Mouse (Mus musculus) heart, postnatal 25 days (tissue): ENCODE results near the gene Gabrb1. TPM values are rescaled to one million over a fixed set of nuclear protein-coding genes. Genes with fewer than 3 reads are reported as not detected.
A peak's percentile ranks its signal among the peaks of the same experiment; 100 is the strongest.
"Not testable (repeated sequence)": the region's sequence is repeated elsewhere in the genome, so short reads cannot be mapped to it uniquely, and the experiment has no call there.

ENCODE experiments used
- DNase-seq: peaks from one replicate; pipeline ENCODE4 v3.0.0; 2022; ENCODE audit warnings: low spot score
- intact Hi-C: fragments of 180-260 bp; cut with DNase I; formaldehyde crosslinking; loops from one replicate; pipeline ENCODE4 v1.15.1; 2025
- total RNA-seq, 2 experiments: library from RNA; stranded (reverse); gene quantifications; 2 replicates each; pipeline ENCODE4 v1.2.3; 2021

The Gabrb1 gene
- total RNA-seq, 2 experiments from 2014 or later, result 0.03 TPM; not detected in 1

DNA sequence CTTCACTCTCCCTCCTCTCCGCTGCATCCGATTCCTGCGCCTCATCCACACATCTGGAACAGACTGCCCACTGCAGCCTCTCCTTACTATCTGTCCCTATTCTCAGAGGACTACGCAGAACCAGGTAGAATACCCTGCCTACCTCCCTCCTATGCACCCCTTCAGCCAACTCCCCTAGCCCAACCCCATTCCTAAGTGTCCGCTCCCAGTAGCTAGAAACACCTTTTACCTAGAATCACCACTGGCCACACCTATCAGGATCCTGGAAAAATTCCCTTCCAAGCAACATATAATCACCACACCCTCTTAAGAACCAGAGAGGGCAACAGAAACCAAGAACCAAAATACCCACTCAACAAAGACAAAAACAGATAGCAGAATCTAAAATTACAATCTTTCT lies 493.0 kb downstream of the Gabrb1 start:
- no peak for DNase-seq
- intact Hi-C loops, result no loop called here

GRCm38 (mm10) chr5:72155686-72156085 lies 497.8 kb downstream of the Gabrb1 start:
- intact Hi-C loops, DNase-seq: not testable (repeated sequence)

GRCm38 (mm10) chr5:72156598-72156997 lies 498.7 kb downstream of the Gabrb1 start:
- intact Hi-C loops, result no loop called here

DNA sequence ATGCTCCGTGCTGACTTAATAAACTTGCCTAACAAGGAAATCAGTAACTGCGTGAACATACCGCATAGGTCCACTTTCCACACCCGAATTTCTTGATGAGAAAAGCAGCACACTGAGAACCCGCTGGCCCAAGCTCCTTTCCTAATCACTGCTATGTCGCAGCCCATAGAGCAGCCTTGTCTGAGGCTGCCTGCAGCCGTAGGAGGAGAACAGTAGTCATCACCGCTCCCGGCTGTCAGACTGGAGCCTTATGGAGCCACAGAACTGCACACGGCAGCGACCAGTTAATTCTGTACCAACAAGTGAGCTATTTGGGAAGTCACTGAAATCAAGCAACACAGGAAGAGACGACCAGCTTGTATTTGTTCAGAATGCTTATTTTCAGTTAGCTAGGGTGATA lies 500.8 kb downstream of the Gabrb1 start:
- intact Hi-C loops, result no loop called here
- no peak for DNase-seq

More at GRCm38 (mm10) chr5:72156598-72156997, 498.7 kb downstream of the Gabrb1 start:
- DNase-seq, result no peak

DNA sequence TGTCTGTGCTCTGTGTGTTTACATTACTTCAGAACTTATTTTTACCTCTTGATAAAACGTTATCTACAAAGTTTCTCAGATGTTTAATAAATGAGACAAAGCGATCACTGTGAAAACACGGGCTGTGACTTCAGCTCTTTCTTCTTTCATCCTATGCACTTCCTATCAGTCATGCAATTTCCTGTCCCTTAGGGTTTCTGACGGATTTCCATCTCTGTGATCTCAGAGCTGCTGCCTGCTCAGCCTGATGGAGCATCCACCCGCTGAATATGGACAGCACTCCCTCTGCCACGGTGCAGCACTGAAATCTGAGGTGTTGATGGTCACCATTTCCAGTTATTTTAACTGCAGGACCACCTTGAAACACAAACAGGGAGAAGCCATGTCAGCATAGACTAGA lies 501.6 kb downstream of the Gabrb1 start:
- intact Hi-C loops, result no loop called here

GRCm38 (mm10) chr5:72160781-72161485 lies 503.0 kb downstream of the Gabrb1 start:
- intact Hi-C loops, result no loop called here
- no peak for DNase-seq

More for the DNA sequence above, 501.6 kb downstream of the Gabrb1 start:
- no peak for DNase-seq

DNA sequence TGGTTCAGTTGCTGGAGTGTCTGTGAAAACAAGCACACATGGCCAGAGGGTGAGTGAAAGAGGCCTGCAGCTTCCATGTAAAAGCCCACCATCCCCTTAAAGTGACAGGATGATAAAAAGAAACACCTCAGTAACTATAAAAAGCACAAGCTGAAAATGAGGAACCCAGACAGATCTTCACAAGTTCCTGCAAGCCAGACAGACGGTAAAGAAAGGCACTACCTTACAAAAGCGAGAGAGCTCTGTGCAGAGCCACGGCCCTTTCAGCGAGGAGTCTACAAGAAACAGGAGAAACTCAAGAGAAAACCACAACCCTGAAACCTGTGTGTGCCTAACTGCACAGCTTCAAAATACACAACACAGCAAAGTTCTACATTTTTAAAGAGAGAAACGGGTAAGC lies 504.9 kb downstream of the Gabrb1 start:
- intact Hi-C loops, result no loop called here
- DNase-seq, result no peak

- no peak for DNase-seq
- intact Hi-C loops, result no loop called here
These were observed 506.5 kb downstream of the Gabrb1 start for GRCm38 (mm10) chr5:72164386-72164785.

- intact Hi-C loops, result no loop called here
- peak; percentile 91 for DNase-seq
These were observed 509.8 kb downstream of the Gabrb1 start, which contains the start of gene Commd8 for GRCm38 (mm10) chr5:72167594-72168284. TSS of gene Commd8 (minus strand) at chr5:72168189.

DNA sequence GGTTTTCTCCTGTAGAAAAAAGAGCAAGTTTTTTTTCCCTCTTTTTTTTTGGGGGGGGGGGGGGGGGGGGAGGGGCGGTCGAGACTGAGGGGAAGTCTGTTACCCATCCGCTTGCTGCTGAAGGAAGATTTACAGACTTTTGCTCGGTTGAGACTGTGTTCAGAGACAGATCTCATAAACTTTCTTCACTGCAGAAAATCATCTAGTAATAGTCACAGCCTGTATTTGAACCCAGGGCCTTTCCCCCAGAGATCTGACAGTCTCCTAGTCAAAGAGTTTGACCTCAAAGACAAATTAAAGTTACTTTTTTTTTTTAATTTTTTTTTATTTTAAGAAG lies 510.3 kb downstream of the Gabrb1 start:
- DNase-seq, result no peak
- intact Hi-C loops, result no loop called here

GRCm38 (mm10) chr5:72170067-72170466 lies 512.2 kb downstream of the Gabrb1 start:
- intact Hi-C loops, result no loop called here
- no peak for DNase-seq

- intact Hi-C loops, result loop anchor here (1.0 kb wide), 1 partner anchor 97 kb away; no protein-coding TSS in a partner anchor
- no peak for DNase-seq
These were observed 514.8 kb downstream of the Gabrb1 start for GRCm38 (mm10) chr5:72172675-72173074.

DNA sequence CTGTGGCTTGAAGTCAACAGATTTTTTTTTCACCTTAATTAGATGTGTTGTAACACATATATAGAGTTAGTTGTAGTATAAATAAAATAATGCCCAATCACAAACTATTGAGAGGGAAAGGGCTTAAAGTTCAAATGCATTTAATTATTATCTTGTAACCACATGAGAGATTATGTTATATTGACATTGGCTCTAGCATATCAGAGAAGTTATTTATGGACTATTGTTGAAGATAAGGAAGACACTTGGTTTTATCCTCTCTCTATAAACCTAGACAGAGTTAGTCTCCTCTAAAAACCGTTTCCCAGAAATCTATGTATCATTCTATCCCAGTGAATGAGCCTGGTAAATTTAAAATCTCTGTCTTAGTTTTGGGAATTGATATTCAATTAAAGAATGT lies 515.6 kb downstream of the Gabrb1 start:
- intact Hi-C loops, result no loop called here

DNA sequence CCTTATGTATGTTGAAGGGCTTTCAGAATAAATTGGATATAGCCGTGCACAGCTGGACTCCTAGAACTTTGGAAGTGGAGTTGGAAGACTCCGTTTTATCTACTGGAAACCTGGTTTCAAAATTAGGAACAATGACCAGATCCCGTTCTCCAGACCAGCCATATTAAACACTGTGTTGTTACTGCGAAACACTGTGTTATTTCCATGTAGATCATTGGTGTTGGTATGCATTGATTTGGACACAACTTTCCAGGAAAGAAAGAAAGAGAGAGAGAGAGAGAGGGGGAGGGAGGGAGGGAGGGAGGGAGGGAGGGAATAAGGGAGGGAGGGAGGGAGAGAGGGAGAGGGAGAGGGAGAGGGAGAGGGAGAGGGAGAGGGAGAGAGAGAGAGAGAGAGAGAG lies 517.1 kb downstream of the Gabrb1 start:
- DNase-seq, result no peak

More for the DNA sequence above, 515.6 kb downstream of the Gabrb1 start:
- no peak for DNase-seq

GRCm38 (mm10) chr5:72175530-72175929 lies 517.6 kb downstream of the Gabrb1 start:
- no peak for DNase-seq
- intact Hi-C loops, result no loop called here

More for the DNA sequence above, 517.1 kb downstream of the Gabrb1 start:
- intact Hi-C loops, result no loop called here

DNA sequence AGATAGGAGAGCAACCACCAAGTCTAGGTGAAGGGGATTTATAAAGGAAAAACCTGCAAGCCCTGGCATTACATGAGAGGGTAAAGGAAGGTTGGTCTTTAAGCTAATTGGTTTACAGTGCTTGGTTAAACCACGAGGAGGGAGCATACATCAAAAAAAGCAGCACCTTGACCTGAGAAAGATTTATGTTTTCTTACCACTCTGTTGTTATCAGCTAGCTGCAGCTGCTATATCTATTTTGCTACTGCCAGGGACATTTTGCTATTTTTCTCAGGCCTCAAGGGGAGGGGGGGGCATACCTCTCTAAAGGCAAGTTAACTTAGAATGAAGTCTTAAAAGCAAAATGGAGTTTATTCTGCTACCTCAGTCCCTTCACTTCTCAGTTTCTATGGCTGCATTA lies 523.3 kb downstream of the Gabrb1 start:
- intact Hi-C loops, result no loop called here
- no peak for DNase-seq

- intact Hi-C loops, result no loop called here
- DNase-seq, result peak; percentile 12
These were observed 524.9 kb downstream of the Gabrb1 start for GRCm38 (mm10) chr5:72182804-72183203.

GRCm38 (mm10) chr5:72183929-72184328 lies 526.0 kb downstream of the Gabrb1 start:
- intact Hi-C loops, result no loop called here
- no peak for DNase-seq

GRCm38 (mm10) chr5:72184437-72185100 lies 526.7 kb downstream of the Gabrb1 start:
- no peak for DNase-seq
- intact Hi-C loops, result no loop called here

GRCm38 (mm10) chr5:72191154-72191553 lies 533.2 kb downstream of the Gabrb1 start:
- DNase-seq, result no peak
- intact Hi-C loops, result loop anchor here (5.0 kb wide), 1 partner anchor 51 kb away; no protein-coding TSS in a partner anchor

DNA sequence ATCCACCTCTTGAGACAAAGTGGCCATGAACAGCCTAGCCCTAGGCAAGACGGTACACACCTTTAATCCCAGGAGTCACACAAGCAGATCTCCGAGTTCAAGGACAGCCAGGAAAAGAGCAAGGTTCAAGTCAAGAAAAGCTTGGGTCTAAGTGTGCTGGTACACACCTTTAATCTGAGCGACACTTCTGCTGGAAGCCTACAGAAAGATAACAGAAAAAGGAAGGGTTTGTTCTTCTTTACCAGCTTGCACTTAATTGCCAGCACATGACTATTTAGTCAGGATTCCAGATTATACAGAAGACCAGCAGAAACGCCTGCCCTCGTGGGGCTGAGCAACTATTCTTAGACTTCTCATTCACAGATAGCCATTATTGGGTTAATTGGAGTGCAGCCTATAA lies 534.0 kb downstream of the Gabrb1 start:
- intact Hi-C loops, result loop anchor here (5.0 kb wide), 1 partner anchor 50 kb away; no protein-coding TSS in a partner anchor
- DNase-seq, result no peak
